ENCODE assay signal across 18 mouse cellular contexts in the genomic region with DNA sequence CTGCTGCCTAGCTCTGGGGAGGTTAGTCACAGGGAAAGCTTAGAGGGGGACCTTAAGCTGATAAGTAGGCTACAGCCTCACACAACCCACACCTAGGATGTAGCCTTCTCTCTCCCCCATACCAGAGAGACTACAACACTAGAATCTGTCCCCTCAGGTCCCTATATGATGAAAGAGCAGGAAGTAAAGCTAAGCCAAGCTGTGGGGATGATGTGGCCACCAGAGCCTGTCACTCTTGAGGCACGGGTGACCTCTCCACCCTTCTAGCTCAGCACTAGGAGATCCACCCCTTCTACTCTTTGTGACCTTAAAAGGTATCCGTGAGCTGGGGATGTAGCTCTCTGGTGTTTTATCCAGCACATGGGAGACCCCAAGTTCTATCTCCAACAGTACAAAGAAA. TPM values are rescaled to one million over a fixed set of nuclear protein-coding genes. Genes with fewer than 3 reads are reported as not detected.
"Had no signal": no experiment of that assay in that cellular context is flagged by ENCODE, and none has a peak within 500 bp of the region (broad histone marks: within the 10 kb centered on the region; RNA-seq: fewer than 3 reads in every experiment).

No protein-coding gene starts in this region.

- ATAC-seq: intestine, embryonic 16.5 days; midbrain, embryonic 13.5 days; midbrain, embryonic 16.5 days had no signal

- H3K36me3 ChIP-seq: limb, embryonic 13.5 days; midbrain, embryonic 10.5 days; midbrain, embryonic 13.5 days; neural tube, embryonic 13.5 days had no signal

- H3K9me3 ChIP-seq: limb, embryonic 13.5 days; midbrain, embryonic 10.5 days; midbrain, embryonic 13.5 days; neural tube, embryonic 13.5 days had no signal

- H3K9ac ChIP-seq: liver, embryonic 14.5 days; midbrain, embryonic 13.5 days; neural tube, embryonic 13.5 days had no signal

- H3K27me3 ChIP-seq: limb, embryonic 13.5 days; midbrain, embryonic 13.5 days; neural tube, embryonic 13.5 days had no signal

- DNase-seq: kidney, adult 18-20 months; kidney, adult 9 months; kidney, postnatal 14 days; kidney, postnatal 4 days; left cerebral cortex, postnatal 4 days; lung, adult 2 months; lung, postnatal 36 days; thymus, adult 18-20 months; thymus, postnatal 36 days had no signal

- H3K4me1 ChIP-seq: midbrain, embryonic 10.5 days; midbrain, embryonic 13.5 days; neural tube, embryonic 13.5 days had no signal

- H3K4me2 ChIP-seq: limb, embryonic 13.5 days; midbrain, embryonic 13.5 days; neural tube, embryonic 13.5 days had no signal

- H3K27ac ChIP-seq: limb, embryonic 13.5 days; liver, embryonic 14.5 days; midbrain, embryonic 10.5 days; midbrain, embryonic 13.5 days; neural tube, embryonic 13.5 days had no signal

- H3K4me3 ChIP-seq: limb, embryonic 13.5 days; midbrain, embryonic 10.5 days; midbrain, embryonic 13.5 days; myocyte; neural tube, embryonic 13.5 days had no signal

RNA-seq across cellular contexts. Expression of a gene that starts 1.1 kb away (rescaled TPM):
- polyA plus RNA-seq: midbrain, embryonic 10.5 days had no signal

RNA-seq across cellular contexts. Expression of a gene that starts 36.0 kb away (rescaled TPM):
- total RNA-seq: monocyte, adult 5-6 weeks had no signal
